Mouse (Mus musculus) cerebral cortex, adult 2 months (tissue): Measurements from ENCODE around the gene Ccl1.

Source experiments
- WGBS: fragments of 180-500 bp; shearing (Covaris S2); methylation state at CpG from one replicate; pipeline ENCODE4 v1.1.7; 2018; 5-methylcytosine and 5-hydroxymethylcytosine counted together

The Ccl1 gene

GRCm38 (mm10) chr11:82203706-82204105 is 101.8 kb downstream of the Ccl1 start:
- 91% methylated on average over 3 of the region's 3 CpGs for WGBS

- 79% methylated on average over 3 of the region's 3 CpGs for WGBS
These were observed 107.7 kb downstream of the Ccl1 start for GRCm38 (mm10) chr11:82197774-82198173.

GRCm38 (mm10) chr11:82194980-82195379 is 110.5 kb downstream of the Ccl1 start:
- 59% methylated on average over 2 of the region's 2 CpGs for WGBS

GRCm38 (mm10) chr11:82193826-82194225 is 111.7 kb downstream of the Ccl1 start:
- 35% methylated on average over 9 of the region's 9 CpGs for WGBS

GRCm38 (mm10) chr11:82189782-82190563 is 115.5 kb downstream of the Ccl1 start:
- WGBS, result 74% methylated on average over 13 of the region's 13 CpGs

- WGBS, result 91% methylated on average over 3 of the region's 3 CpGs
These were observed 119.8 kb downstream of the Ccl1 start for GRCm38 (mm10) chr11:82185684-82186083.

GRCm38 (mm10) chr11:82183281-82183935 is 122.1 kb downstream of the Ccl1 start:
- WGBS, result 78% methylated on average over 6 of the region's 6 CpGs

- 93% methylated on average over 6 of the region's 6 CpGs for WGBS
These were observed 123.1 kb downstream of the Ccl1 start for GRCm38 (mm10) chr11:82182401-82182800.

GRCm38 (mm10) chr11:82181331-82181730 is 124.2 kb downstream of the Ccl1 start:
- 42% methylated on average over 8 of the region's 8 CpGs for WGBS

GRCm38 (mm10) chr11:82178161-82178560 is 127.3 kb downstream of the Ccl1 start:
- 76% methylated on average over 5 of the region's 5 CpGs for WGBS

- WGBS, result 22% methylated on average over 5 of the region's 5 CpGs
These were observed 127.8 kb downstream of the Ccl1 start for GRCm38 (mm10) chr11:82177711-82178110.

GRCm38 (mm10) chr11:82174794-82175193 is 130.7 kb downstream of the Ccl1 start:
- 33% methylated on average over 3 of the region's 3 CpGs for WGBS

GRCm38 (mm10) chr11:82173491-82173890 is 132.0 kb downstream of the Ccl1 start:
- 92% methylated on average over 2 of the region's 2 CpGs for WGBS

- 69% methylated on average over 7 of the region's 7 CpGs for WGBS
These were observed 134.0 kb downstream of the Ccl1 start for GRCm38 (mm10) chr11:82171316-82172071.

GRCm38 (mm10) chr11:82169456-82169855 is 136.0 kb downstream of the Ccl1 start:
- 95% methylated on average over 4 of the region's 4 CpGs for WGBS

- 89% methylated on average over 2 of the region's 2 CpGs for WGBS
These were observed 137.2 kb downstream of the Ccl1 start for GRCm38 (mm10) chr11:82168308-82168707.

GRCm38 (mm10) chr11:82163285-82163684 is 142.2 kb downstream of the Ccl1 start:
- 83% methylated on average over 8 of the region's 8 CpGs for WGBS

- 95% methylated on average over 2 of the region's 2 CpGs for WGBS
These were observed 146.4 kb downstream of the Ccl1 start for GRCm38 (mm10) chr11:82159126-82159525.

- WGBS, result 65% methylated on average over 7 of the region's 7 CpGs
These were observed 165.9 kb downstream of the Ccl1 start for GRCm38 (mm10) chr11:82139492-82140094.

GRCm38 (mm10) chr11:82136196-82136595 is 169.3 kb downstream of the Ccl1 start:
- 94% methylated on average over 2 of the region's 2 CpGs for WGBS

- WGBS, result 65% methylated on average over 1 of the region's 1 CpGs
These were observed 172.5 kb downstream of the Ccl1 start for GRCm38 (mm10) chr11:82132977-82133376.
